ENCODE assay signal across 8 mouse cellular contexts in genomic region chr11:90363406-90363805, GRCm38 (mm10). TPM values are rescaled to one million over a fixed set of nuclear protein-coding genes. Genes with fewer than 3 reads are reported as not detected.
DNase-seq lines count a peak whose midpoint lies in the region; TF ChIP-seq lines count a peak whose summit lies in the region.

No protein-coding gene starts in this region.

- no peak for TF ChIP-seq POLR2A in brain, embryonic 14.5 days (IDR thresholded peaks at IDR 0.05; ENCODE audit: borderline replicate concordance, extremely low read depth, insufficient read depth, insufficient read length, poor library complexity, severe bottlenecking)

- no peaks in the 10 kb centered on the region for H3K36me3 ChIP-seq in splenic B cell, adult 2 months (ENCODE audit: control insufficient read depth, insufficient read depth, low read length, poor library complexity, severe bottlenecking)

- DNase-seq in cerebellum, adult 18-20 months, result peak; percentile 34 to 47
- no peak for DNase-seq in cerebellum, adult 9-11 months
- DNase-seq in layer of hippocampus, postnatal 10 days (ENCODE audit: low spot score in 2 of 2), result peak; percentile 64 to 74
- no peak for DNase-seq in layer of hippocampus, postnatal 36 days
- DNase-seq in brain, embryonic 14.5 days (ENCODE audit: low read depth), result no peak
- DNase-seq in layer of hippocampus, postnatal 14 days (ENCODE audit: low spot score in 2 of 2), result peak; percentile 48 to 55
- peak; percentile 11 for DNase-seq in splenic B cell, adult 2 months (ENCODE audit: low read depth, low spot score)
- DNase-seq in spleen, postnatal 4 days (ENCODE audit: low spot score in 2 of 2), result no peak

- peak; percentile 58; the same call in 1 of the 2 replicates for TF ChIP-seq CTCF in brain, embryonic 14.5 days (IDR thresholded peaks at IDR 0.05; ENCODE audit: borderline replicate concordance, extremely low read depth, insufficient read depth, insufficient read length)

- H3K27me3 ChIP-seq in splenic B cell, adult 2 months (ENCODE audit: control insufficient read depth, insufficient read depth, low read length, poor library complexity, severe bottlenecking), result no peaks in the 10 kb centered on the region

RNA-seq across cellular contexts. Expression of gene Hlf, which starts 27.3 kb away (rescaled TPM):
- 10 to 100 TPM; 29.6 to 31.3 TPM for total RNA-seq in layer of hippocampus, postnatal 10 days (2021)
- total RNA-seq in layer of hippocampus, postnatal 36 days (2021), result 10 to 100 TPM; 81.2 to 96.8 TPM
- 4.1 and 6.3 TPM in 2 replicates for polyA plus RNA-seq in brain, embryonic 14.5 days (2012; rRNA removed)
- 10 to 100 TPM; 31.8 to 40.4 TPM for total RNA-seq in layer of hippocampus, postnatal 14 days (2021)

Comparison
In these comparisons a context has a peak if more than half of its experiments do, and no peak if none do; other contexts are left out.
1. DNase-seq: peak in cerebellum, adult 18-20 months (2 of 2), layer of hippocampus, postnatal 10 days (2 of 2), layer of hippocampus, postnatal 14 days (2 of 2) and splenic B cell, adult 2 months (single experiment); none in cerebellum, adult 9-11 months (single experiment), layer of hippocampus, postnatal 36 days (0 of 2), brain, embryonic 14.5 days (single experiment) and spleen, postnatal 4 days (0 of 2).